Mouse (Mus musculus) MEL (cell line): ENCODE data around the gene Ptpra.

Experiments
- CHD1 ChIP-seq: IDR thresholded peaks from 2 replicates; pipeline ENCODE4 v1.6.1; 2012; ENCODE audit warnings: low read depth, mild to moderate bottlenecking, inconsistent platforms, low read length, improper control_type of control experiment
- CHD2 ChIP-seq: IDR thresholded peaks from 2 replicates; pipeline ENCODE4 v1.6.1; 2011; ENCODE audit warnings: low read length, improper control_type of control experiment
- CTCF ChIP-seq, 3 experiments: IDR thresholded peaks in 2 of 3; conservative IDR thresholded peaks in 1 of 3; 2 replicates each; pipeline ENCODE4 v1.5.1; 2011 to 2012; ENCODE audit warnings: low read length in 3 of 3, low read depth in 2 of 3, mild to moderate bottlenecking in 2 of 3, improper control_type of control experiment in 1 of 3, inconsistent platforms in 1 of 3, mixed read lengths in 1 of 3, moderate library complexity in 1 of 3; ENCODE audit not compliant: control insufficient read depth in 1 of 3, insufficient read depth in 1 of 3, poor library complexity in 1 of 3, severe bottlenecking in 1 of 3
- ETS1 ChIP-seq: IDR thresholded peaks from 2 replicates; pipeline ENCODE4 v1.6.1; 2012; ENCODE audit warnings: low read depth, mild to moderate bottlenecking, inconsistent platforms, low read length, improper control_type of control experiment, moderate library complexity
- GATA1 ChIP-seq: IDR thresholded peaks from 2 replicates; pipeline ENCODE4 v1.6.1; 2011; ENCODE audit warnings: low read depth, low read length, improper control_type of control experiment
- KAT2A ChIP-seq: conservative IDR thresholded peaks from 2 replicates; pipeline ENCODE4 v1.6.1; 2012; ENCODE audit warnings: low read depth, low read length, improper control_type of control experiment, inconsistent platforms
- NELFE ChIP-seq: IDR thresholded peaks from 2 replicates; pipeline ENCODE4 v1.6.1; 2011; ENCODE audit warnings: low read depth, low read length, improper control_type of control experiment
- POLR2A ChIP-seq, 2 experiments: IDR thresholded peaks; 2 replicates each; pipeline ENCODE4 v1.6.1; 2011 to 2012; ENCODE audit warnings: low read length in 2 of 2, mild to moderate bottlenecking in 2 of 2, control low read depth in 1 of 2, improper control_type of control experiment in 1 of 2, low read depth in 1 of 2, moderate library complexity in 1 of 2; ENCODE audit not compliant: control insufficient read depth in 1 of 2, insufficient read depth in 1 of 2, poor library complexity in 1 of 2
- RAD21 ChIP-seq: IDR thresholded peaks from 2 replicates; pipeline ENCODE4 v1.6.1; 2011; ENCODE audit warnings: mild to moderate bottlenecking, low read depth, low read length, improper control_type of control experiment
- RCOR1 ChIP-seq: IDR thresholded peaks from 2 replicates; pipeline ENCODE4 v1.6.1; 2012; ENCODE audit warnings: low read depth, mild to moderate bottlenecking, inconsistent platforms, low read length, improper control_type of control experiment
- SMC3 ChIP-seq: IDR thresholded peaks from 2 replicates; pipeline ENCODE4 v1.6.1; 2011; ENCODE audit warnings: low read depth, low read length, improper control_type of control experiment
- USF1 ChIP-seq: IDR thresholded peaks from 2 replicates; pipeline ENCODE4 v1.6.1; 2014; ENCODE audit warnings: low read depth, mild to moderate bottlenecking, inconsistent platforms, low read length, improper control_type of control experiment, moderate library complexity
- ZKSCAN1 ChIP-seq: IDR thresholded peaks from 2 replicates; pipeline ENCODE4 v1.6.1; 2012; ENCODE audit warnings: low read depth, mild to moderate bottlenecking, inconsistent platforms, low read length, improper control_type of control experiment, moderate library complexity
- ZNF384 ChIP-seq: IDR thresholded peaks from 2 replicates; pipeline ENCODE4 v1.6.1; 2012; ENCODE audit warnings: low read depth, mild to moderate bottlenecking, inconsistent platforms, low read length, improper control_type of control experiment

- TF ChIP-seq CTCF (IDR thresholded peaks at IDR 0.05 in 2 of 3, conservative IDR thresholded peaks at IDR 0.05 in 1 of 3; ENCODE audit: control insufficient read depth in 1 of 3, insufficient read depth in 1 of 3, low read depth in 2 of 3, low read length in 3 of 3, poor library complexity in 1 of 3, severe bottlenecking in 1 of 3) (peak; percentile 59 to 78 (median 66)), CHD2 (no peak), ZKSCAN1 (no peak), RAD21 (peak; percentile 63), USF1 (no peak), SMC3 (peak; percentile 62), RCOR1 (no peak), NELFE (no peak), ZNF384 (no peak), POLR2A (IDR thresholded peaks at IDR 0.05; ENCODE audit: control insufficient read depth in 1 of 2, insufficient read depth in 1 of 2, low read depth in 1 of 2, low read length in 2 of 2, poor library complexity in 1 of 2) (no peak), CHD1 (no peak), GATA1 (no peak), ETS1 (no peak), KAT2A (no peak)
These were observed 16.9 kb upstream of the Ptpra start for GRCm38 (mm10) chr2:130433152-130433551.
